Mouse (Mus musculus): ENCODE data around the gene Agbl2.

GRCm38 (mm10) chr2:90754188-90754587, 28.3 kb upstream of the Agbl2 start:
- no peak for TF ChIP-seq TAL1 (IDR thresholded peaks at IDR 0.05; ENCODE audit: low read length)
- no peak for TF ChIP-seq GATA1 (IDR thresholded peaks at IDR 0.05; ENCODE audit: low read length)
